Comparison of ENCODE assay signal across 7 mouse cellular contexts in genomic region chr11:60726601-60727391, GRCm38 (mm10). TPM values are rescaled to one million over a fixed set of nuclear protein-coding genes. Genes with fewer than 3 reads are reported as not detected.
DNase-seq lines count a peak whose midpoint lies in the region; ATAC-seq and TF ChIP-seq lines count a peak whose summit lies in the region.

TSS of gene Flii (minus strand) at chr11:60727263.

- H3K4me2 ChIP-seq in intestine, postnatal 0 days (replicated peaks; ENCODE audit: low read depth): peak within 1 kb of the TSS; percentile 78
- H3K4me2 ChIP-seq in limb, embryonic 11.5 days (ENCODE audit: low read depth, severe bottlenecking): peak within 1 kb of the TSS; percentile 75
- H3K4me2 ChIP-seq in midbrain, embryonic 13.5 days (replicated peaks): peak within 1 kb of the TSS; percentile 64

- H3K4me1 ChIP-seq in intestine, postnatal 0 days (replicated peaks; ENCODE audit: control insufficient read depth, insufficient read depth, low read length): no peaks in the 10 kb centered on the region; the same call in 1 of the 2 replicates
- peaks cover 10% of the 10 kb centered on the region for H3K4me1 ChIP-seq in limb, embryonic 11.5 days (ENCODE audit: control insufficient read depth, insufficient read depth, low read length)
- peaks cover 32% of the 10 kb centered on the region for H3K4me1 ChIP-seq in midbrain, embryonic 13.5 days (replicated peaks)

- peak within 1 kb of the TSS; percentile 89 for H3K9ac ChIP-seq in intestine, postnatal 0 days (ENCODE audit: low read depth, low read length)
- peak within 1 kb of the TSS; percentile 66 for H3K9ac ChIP-seq in limb, embryonic 11.5 days (ENCODE audit: low read length)
- peak within 1 kb of the TSS; percentile 85 for H3K9ac ChIP-seq in midbrain, embryonic 13.5 days (replicated peaks)

- peaks cover 29% of the 10 kb centered on the region for H3K36me3 ChIP-seq in intestine, postnatal 0 days (ENCODE audit: control insufficient read depth, insufficient read depth)
- peaks cover 4% of the 10 kb centered on the region; the same call in 1 of the 2 replicates for H3K36me3 ChIP-seq in limb, embryonic 11.5 days (ENCODE audit: control insufficient read depth, insufficient read depth, low read length)
- H3K36me3 ChIP-seq in midbrain, embryonic 13.5 days: peaks cover 51% of the 10 kb centered on the region

- H3K27me3 ChIP-seq in intestine, postnatal 0 days (replicated peaks; ENCODE audit: control insufficient read depth, insufficient read depth, low read length): no peaks in the 10 kb centered on the region
- H3K27me3 ChIP-seq in limb, embryonic 11.5 days (ENCODE audit: control insufficient read depth, insufficient read depth, low read length): no peaks in the 10 kb centered on the region
- no peaks in the 10 kb centered on the region for H3K27me3 ChIP-seq in midbrain, embryonic 13.5 days

- TF ChIP-seq CTCF in intestine, postnatal 0 days (IDR thresholded peaks at IDR 0.05; ENCODE audit: low read depth): peak; percentile 85

- under 1% methylated on average over 35 of the region's 71 CpGs for WGBS in intestine, postnatal 0 days
- WGBS in limb, embryonic 11.5 days: under 1% methylated on average over 60 of the region's 71 CpGs
- WGBS in midbrain, embryonic 13.5 days: under 1% methylated on average over 50 of the region's 71 CpGs

- H3K4me3 ChIP-seq in intestine, postnatal 0 days (ENCODE audit: low read depth, low read length): peak within 1 kb of the TSS; percentile 82
- peak within 1 kb of the TSS; percentile 67 for H3K4me3 ChIP-seq in limb, embryonic 11.5 days (ENCODE audit: low read depth, low read length)
- peak within 1 kb of the TSS; percentile 85 for H3K4me3 ChIP-seq in midbrain, embryonic 13.5 days (replicated peaks)

- H3K27ac ChIP-seq in intestine, postnatal 0 days (ENCODE audit: low read depth, low read length): peak within 1 kb of the TSS; percentile 83
- peak within 1 kb of the TSS; percentile 60 for H3K27ac ChIP-seq in limb, embryonic 11.5 days (replicated peaks; ENCODE audit: low read depth, low read length)
- peak within 1 kb of the TSS; percentile 81 for H3K27ac ChIP-seq in midbrain, embryonic 13.5 days

- peak; percentile 73 for ATAC-seq in intestine, postnatal 0 days
- ATAC-seq in limb, embryonic 11.5 days (ENCODE audit: insufficient number of reproducible peaks, low FRiP score, low TSS enrichment, low read depth): peak; percentile 61
- ATAC-seq in midbrain, embryonic 13.5 days: peak; percentile 75

- DNase-seq in adrenal gland, postnatal 10 days: peak; percentile 93
- DNase-seq in embryo, embryonic 9.5 days (ENCODE audit: extremely low spot score): peak; percentile 84
- no peak for DNase-seq in gonadal fat pad, adult 2 months (ENCODE audit: low read depth)
- peak; percentile 86 for DNase-seq in limb, embryonic 11.5 days (ENCODE audit: low spot score)
- DNase-seq in spleen, adult 12 weeks (ENCODE audit: low spot score): peak; percentile 82

- H3K9me3 ChIP-seq in intestine, postnatal 0 days (ENCODE audit: control insufficient read depth): no peaks in the 10 kb centered on the region
- no peaks in the 10 kb centered on the region for H3K9me3 ChIP-seq in limb, embryonic 11.5 days (ENCODE audit: control insufficient read depth, low read length)
- H3K9me3 ChIP-seq in midbrain, embryonic 13.5 days: no peaks in the 10 kb centered on the region

RNA-seq across cellular contexts. Expression of gene Flii, which starts in this region (rescaled TPM):
- 100 to 1,000 TPM; 105 to 118 TPM for total RNA-seq in adrenal gland, postnatal 10 days (2021)
- polyA plus RNA-seq in gonadal fat pad, adult 2 months (2012; rRNA removed): 171 and 173 TPM in 2 replicates
- 47.4 and 48.9 TPM in 2 replicates for polyA plus RNA-seq in intestine, postnatal 0 days (2015; fragmentation: Nextera tagmentation; extraction: Ambion mirVana)
- 60.0 and 65.5 TPM in 2 replicates for polyA plus RNA-seq in limb, embryonic 11.5 days (2014; fragmentation: Nextera tagmentation; extraction: Ambion mirVana)
- 67.5 and 72.5 TPM in 2 replicates for polyA plus RNA-seq in midbrain, embryonic 13.5 days (2015; fragmentation: Nextera tagmentation; extraction: Ambion mirVana)
